Mouse (Mus musculus) adipocyte (in vitro differentiated cells): ENCODE results near the gene Pcsk5.

Experiments used
- DNase-seq: peaks from one replicate; pipeline ENCODE4 v3.0.0-alpha.2; 2016; ENCODE audit warnings: low spot score

The Pcsk5 gene

GRCm38 (mm10) chr19:17572315-17572714 is 265.1 kb downstream of the Pcsk5 start:
- DNase-seq = no peak

DNA sequence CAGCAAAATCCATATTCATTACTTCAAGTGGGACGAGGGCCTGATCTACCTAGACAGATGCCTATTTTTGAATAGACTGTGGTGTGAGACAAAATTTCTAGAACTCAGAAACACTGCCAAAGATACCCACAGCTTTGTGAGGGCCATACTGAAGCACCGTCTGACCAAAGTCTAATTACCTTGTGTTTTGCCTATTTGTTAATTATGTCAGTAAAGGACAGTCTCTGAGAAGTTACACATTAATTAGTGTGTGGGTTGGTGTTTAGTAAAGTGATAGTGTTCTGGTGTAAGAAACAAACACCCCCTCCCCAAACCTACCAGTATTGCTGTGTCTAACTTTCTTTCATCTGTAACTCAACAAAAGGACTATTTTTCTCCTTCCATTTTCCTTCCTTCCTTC is 266.5 kb downstream of the Pcsk5 start:
- DNase-seq = no peak

DNA sequence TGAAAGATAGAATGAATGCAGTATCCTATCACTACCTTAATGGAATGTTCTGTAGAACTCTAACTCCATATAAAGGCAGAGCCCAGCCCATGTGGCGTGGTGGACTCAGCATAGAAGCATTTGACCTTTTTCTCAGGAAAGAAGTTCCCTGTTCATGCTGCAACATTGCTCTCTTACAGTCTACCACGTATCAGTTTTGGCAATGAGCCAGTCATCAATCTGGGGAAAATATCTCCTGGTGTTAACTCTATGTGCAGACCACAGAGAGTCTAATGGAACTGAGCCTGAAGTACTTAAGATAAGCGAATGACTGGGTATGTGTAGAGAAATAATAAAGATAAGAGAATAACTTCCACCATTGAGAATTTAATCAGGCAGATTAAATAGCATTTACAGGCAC is 270.2 kb downstream of the Pcsk5 start:
- DNase-seq = no peak

DNA sequence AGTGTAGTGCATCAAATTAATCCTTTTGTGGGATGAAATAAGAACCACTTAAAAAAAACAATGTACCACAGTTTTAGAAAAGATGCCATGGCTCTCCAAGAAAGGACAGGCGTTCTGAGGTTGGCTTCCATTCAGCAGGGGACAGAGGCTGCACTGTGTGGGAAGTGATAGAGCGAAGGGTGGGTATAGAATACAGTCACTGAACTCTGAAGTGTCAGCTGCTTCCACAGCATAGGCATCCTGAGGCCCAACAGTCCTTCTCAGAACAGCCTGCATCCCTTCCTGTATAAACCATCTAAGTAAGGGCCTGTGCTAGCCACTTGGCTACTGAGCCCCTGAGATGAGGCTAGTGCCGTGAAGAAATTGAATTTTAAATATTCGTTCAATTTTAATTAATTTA is 271.3 kb downstream of the Pcsk5 start:
- no peak for DNase-seq

DNA sequence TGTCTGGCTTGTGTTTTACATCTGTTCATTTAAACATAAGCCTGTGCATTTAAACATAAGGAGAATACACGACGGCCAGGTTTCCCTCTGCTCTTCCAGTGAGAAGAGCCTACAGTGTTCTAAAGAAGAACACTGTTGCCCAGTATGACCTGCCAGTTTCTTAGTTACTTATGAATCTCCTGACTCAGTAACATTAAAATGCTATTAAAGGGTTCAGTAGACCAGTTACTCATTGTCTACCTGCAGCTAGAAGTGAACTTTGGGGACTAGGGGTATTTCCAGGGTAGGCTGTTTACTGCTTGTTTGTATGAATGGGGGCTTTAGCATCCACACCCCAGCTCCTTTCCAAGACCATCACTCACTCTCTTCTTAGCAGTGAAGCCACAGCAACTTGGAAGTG is 278.7 kb downstream of the Pcsk5 start:
- DNase-seq = no peak

- peak; percentile 3 for DNase-seq
Measured at GRCm38 (mm10) chr19:17555159-17555558, 282.3 kb downstream of the Pcsk5 start.

- no peak for DNase-seq
Measured at GRCm38 (mm10) chr19:17554571-17554970, 282.9 kb downstream of the Pcsk5 start.

DNA sequence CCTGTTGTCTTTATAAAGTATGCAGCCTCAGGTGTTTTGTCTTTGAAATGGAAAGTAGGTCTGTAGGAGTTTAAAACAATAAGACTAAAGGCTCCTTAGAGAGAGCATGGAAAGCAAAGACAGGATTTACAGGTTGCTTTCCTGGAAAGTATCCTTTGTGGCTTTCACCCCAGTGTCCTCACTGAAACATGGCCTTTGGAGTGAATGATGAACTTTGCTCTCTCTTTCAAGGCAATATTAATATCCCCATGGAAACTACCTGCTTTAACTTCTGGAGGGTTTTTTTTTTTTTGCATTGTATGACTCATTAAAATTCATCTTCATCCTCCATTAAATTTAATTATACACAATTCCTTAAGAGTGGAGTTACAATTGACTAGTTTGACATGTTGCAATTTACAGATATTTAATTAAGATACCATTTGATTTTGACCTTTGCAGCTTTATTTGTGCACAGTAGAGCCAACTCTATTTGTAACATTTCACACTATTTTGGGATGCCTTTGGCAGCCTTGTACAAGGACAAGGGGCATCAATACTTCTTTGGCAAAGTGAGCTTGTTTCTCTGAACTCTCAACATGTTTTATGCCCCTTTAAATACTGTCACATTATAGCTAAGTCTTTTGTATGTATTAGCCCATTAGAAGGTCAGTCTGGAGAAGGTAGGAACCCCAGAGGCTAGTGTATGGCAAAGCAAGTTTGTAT is 283.9 kb downstream of the Pcsk5 start:
- no peak for DNase-seq

- no peak for DNase-seq
Measured at GRCm38 (mm10) chr19:17528746-17529532, 308.5 kb downstream of the Pcsk5 start.

DNA sequence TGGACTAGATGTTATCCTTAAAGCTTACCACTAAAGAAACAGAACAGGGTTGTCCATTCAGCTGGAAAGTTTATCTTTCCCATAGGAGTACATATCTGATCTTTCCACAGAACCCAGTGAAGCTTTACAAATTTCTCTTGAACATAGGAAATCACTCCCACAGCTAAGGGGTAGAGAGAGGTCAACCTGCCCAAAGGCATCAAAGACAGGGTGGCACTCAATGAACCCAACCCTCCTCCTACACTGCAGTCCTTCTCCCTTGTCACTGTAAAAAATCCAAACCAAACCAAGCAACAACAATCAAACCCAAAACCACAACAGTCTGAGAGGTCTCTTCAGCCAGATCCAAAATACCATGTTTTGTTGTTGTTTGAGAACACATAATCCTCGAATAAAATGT is 311.9 kb downstream of the Pcsk5 start:
- DNase-seq = no peak

GRCm38 (mm10) chr19:17514456-17514855 is 323.0 kb downstream of the Pcsk5 start:
- DNase-seq = no peak

- DNase-seq = no peak
Measured at GRCm38 (mm10) chr19:17511283-17511682, 326.1 kb downstream of the Pcsk5 start.

DNA sequence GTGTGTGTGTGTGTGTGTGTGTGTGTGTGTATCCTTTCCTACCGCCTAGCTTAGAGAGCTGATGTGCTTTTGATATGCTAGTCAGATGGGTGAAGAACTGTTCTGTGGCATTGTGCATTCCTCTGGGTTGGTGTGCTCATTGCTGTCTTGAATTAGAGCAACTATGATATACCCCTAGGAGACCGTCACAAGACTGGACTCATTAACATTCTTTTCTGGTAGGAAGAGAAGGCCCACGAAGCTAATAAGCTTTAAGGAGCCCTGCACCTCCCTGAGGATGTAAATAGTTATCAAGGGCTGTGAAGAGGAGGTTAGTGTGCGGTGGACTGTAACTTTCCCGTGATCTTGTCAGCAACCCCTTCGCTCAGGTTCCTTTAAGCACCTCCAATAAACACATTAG is 333.2 kb downstream of the Pcsk5 start:
- no peak for DNase-seq

DNA sequence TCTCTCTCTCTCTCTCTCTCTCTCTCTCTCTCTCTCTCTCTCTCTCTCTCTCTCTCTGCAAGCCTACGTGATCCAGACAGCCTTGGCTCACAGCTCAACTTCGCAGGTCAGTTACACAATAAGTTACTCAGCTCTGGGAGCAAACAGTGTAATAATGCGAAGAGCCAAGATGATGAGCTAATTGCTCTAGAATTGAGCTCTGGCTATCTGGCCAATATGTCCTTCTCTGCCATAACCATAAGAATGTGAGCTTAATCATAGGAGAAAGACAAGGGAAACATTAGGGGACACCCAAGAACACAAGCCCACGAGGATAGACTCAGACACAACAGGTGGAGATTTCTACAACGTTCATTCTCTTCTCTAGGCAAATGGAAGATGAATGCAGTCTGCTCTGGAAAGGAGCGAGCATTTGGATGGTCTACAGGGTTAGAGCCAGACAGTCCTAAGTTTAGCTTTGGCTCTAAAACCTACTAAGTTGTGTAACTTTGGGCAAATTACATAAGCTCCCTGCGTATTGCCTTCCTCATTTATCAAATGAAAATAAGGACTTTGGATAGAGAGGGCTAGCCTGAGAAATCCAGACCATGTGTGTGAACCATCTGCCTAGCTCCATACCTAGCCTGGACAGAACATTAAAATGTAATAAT is 338.7 kb downstream of the Pcsk5 start:
- peak; percentile 43 for DNase-seq

DNA sequence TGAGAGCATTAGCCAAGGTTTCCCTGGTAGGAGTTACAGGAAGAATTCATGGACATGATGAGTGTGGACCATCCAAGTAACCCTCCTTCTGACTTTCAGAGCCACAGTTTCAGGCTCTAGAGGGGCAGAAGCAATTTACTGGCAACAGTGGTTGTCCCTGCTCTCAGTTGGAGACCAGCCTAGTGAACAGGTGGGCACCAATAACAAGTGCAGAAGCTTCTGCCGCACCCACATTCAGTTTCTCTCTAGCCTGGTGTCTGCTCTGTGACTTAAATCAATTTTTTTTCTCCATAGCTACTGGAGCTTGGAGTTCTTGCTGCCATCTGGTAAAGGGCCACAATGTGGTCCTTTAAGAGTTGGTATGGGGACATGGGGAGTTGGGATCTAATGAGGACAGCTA is 341.3 kb downstream of the Pcsk5 start:
- no peak for DNase-seq

DNA sequence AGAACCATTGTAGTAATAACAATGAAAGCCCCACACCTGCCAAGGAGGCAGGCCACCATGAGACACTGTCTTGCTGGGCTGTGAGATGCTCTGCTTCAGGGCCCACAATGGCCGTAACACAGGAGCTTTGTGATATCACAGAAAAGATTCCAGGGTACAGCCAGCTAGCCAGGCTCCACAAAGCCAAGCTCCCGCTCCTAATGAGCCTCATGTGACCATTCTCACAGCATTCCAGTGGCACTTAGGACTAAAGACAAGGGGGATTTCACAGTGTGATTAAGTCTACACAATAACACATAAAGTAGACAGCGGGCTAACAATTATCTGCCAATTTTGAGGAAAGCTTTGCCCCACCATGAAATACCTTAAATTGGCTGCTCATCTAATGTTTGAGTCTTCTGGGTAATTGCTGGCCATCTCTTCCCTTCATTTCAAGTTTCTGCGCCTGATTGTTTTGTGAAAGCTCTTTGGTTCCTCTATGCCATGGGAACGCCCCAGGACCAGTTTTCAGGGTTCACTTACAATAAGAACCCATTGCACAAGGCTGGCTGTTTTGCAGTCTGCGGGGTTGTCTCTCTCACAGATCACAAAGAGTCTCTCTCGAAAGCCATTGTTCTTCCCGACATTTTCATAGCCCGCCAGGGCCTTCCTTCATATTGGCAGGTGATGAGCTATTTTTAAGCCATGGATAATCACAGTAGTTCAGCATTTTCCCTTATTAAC is 345.4 kb downstream of the Pcsk5 start:
- DNase-seq = no peak

DNA sequence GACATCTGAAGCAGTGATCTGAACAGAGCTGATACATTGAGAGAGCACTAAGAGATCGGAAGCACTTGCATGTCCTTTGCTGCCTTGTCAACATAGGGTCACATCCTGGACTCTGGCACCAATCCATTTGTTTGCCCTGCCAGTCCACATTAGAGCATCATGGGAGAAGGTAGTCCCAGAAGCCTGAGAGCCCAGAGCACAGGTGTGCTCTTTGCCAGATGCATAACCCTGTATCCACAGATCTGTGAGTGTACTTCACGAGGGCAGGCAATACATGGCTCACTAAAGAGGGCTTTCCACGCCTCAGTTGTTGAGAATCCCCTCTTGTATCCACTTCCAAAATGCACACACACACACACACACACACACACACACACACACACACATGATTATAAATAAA is 346.1 kb downstream of the Pcsk5 start:
- no peak for DNase-seq

DNA sequence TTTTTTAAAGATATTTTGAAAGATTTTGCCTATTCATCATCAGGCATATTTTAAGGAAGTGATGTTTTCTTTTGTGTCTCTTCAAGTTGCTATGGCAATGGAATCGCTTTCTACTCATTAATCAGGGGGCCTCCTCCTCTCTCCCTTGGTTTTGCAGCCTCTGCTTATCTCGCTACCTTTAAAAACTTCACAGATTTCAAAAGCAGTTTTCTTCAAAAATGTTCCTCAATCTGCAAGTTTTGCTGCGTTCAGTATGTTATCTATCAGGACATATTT is 347.6 kb downstream of the Pcsk5 start:
- DNase-seq = no peak

DNA sequence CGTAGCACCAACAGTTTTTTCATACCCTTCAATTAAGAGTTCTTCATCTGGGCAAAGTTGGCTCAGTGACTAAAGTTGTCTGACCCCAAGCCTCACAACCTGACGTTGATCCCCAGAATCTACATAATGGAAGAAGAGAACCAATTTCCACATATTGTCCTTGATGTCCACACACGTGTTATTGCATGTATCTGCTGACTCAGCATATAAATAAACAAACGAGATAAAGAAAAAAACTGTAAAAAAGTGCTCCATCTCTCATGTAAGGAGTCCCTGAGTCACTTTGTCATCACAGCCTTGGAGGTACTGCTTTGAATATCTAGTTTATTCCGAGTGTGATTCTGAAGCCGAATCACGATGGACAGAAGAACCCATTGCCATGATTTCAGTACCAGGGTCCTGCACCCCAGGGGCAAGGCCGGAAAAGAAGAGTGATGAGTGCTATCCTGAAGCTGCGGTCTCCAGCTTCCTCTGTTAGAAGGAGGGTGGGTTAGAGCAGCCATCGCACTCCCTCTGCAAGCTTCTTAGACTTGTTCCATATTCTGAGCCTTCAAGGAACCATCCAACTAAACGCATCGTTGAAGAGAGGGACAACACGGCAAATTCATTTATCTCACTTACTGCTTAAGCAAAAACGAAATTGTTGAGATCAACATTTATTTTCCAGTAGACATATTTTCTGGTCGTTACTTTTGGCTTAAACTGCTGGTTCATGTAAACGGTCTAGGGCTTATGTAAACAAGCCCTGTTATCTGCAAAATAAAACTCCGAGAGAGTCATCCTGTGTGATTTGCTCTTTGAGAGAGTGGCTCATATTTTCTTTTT is 348.2 kb downstream of the Pcsk5 start:
- no peak for DNase-seq

DNA sequence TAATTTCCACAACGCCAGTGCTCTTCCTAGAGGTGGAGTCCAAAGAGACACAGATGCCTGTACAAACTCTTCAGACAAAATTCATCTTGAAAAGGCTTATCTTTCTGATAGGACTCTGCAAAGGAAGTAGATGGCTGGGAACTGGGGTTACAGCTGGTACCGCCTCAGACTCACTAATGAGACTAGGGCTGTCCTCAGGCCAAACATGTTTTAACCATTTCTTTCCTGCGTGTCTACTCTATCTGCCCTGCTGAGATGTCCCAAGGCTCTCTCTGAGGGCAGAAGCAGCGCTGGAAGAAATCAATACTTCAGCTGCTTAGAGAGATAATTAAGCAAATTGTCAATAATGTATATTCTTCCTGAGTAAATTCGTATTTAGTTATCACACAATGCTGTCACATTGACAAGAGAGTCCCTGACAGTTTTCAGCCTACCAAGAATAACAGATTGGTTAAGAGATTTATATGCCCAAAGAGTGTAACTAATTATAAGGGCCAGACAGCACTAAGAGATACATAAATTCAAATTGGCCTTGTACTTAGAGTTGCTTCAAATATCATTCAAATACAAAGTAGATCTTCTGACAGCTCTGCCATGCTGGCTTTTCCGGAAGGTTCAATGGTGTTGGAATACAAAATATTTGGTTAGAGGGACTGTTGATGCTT is 355.2 kb downstream of the Pcsk5 start:
- no peak for DNase-seq

DNA sequence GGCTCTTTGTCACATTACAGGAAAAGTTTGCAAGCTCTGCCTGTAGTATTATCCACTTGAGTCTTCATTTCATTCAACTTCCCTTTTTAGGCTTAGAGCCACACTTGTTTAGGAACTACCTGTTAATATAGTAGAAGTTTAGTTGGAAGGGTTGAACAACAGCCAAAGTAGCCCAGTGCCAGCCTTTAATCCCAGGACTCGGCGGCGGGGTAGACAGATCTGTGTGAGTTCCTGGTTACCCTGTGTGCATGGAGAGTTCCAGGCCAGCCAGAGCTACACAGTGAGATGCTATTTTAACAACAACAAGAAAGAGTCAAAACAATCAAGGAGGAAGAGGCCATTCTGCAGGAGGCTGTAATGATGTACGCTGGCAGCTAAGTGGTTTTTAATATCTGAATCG is 358.0 kb downstream of the Pcsk5 start:
- no peak for DNase-seq
